Mouse (Mus musculus) CH12.LX (cell line): ENCODE data around the gene Col24a1.

ENCODE experiments used
- E2F4 ChIP-seq: IDR thresholded peaks from 2 replicates; pipeline ENCODE4 v1.6.1; 2011; ENCODE audit warnings: low read depth, low read length, improper control_type of control experiment; ENCODE audit not compliant: insufficient replicate concordance
- POLR2A ChIP-seq: IDR thresholded peaks from 2 replicates; pipeline ENCODE4 v1.6.1; 2011; ENCODE audit warnings: low read depth, mild to moderate bottlenecking, improper control_type of control experiment, low read length

- TF ChIP-seq E2F4 = no peak
- no peak for TF ChIP-seq POLR2A
Measured at GRCm38 (mm10) chr3:145402257-145402656, 110.0 kb downstream of the Col24a1 start.
